Mouse (Mus musculus): ENCODE results near the gene Spint3. TPM values are rescaled to one million over a fixed set of nuclear protein-coding genes. Genes with fewer than 3 reads are reported as not detected.

The Spint3 gene
- polyA plus RNA-seq, 2 experiments = not detected

DNA sequence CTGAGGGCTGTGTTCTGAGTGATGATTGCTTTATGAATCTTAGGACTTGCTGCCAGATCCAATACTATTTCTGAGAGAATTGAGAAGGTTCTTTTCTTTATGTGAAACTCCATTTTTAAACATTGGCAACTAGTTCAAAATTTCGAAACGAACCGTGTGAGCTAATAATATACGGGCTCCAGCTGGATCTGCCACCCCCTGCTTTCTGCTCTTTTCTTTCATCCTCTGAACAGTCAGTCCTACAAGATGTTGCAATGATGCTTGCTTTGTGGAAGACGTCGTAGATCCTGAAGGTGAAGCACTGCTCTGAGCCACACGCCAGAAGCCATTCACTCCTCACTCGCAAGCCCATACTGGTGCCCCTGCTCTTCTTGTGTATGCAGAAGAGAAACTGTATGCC is 14.8 kb downstream of the Spint3 start:
- no peak overlapping the region for H3K4me2 ChIP-seq (ENCODE audit: low read depth)
- no peak for ATAC-seq (ENCODE audit: insufficient read depth)
- WGBS (ENCODE audit: insufficient replicate concordance) = 69% methylated on average over 8 of the region's 8 CpGs

GRCm38 (mm10) chr2:164551502-164551901 is 21.8 kb downstream of the Spint3 start:
- ATAC-seq (ENCODE audit: insufficient read depth) (no peak), DNase-seq (ENCODE audit: low read depth in 3 of 3, low spot score in 3 of 3) (no peak)
- Histone ChIP-seq H3K27me3 (ENCODE audit: control insufficient read depth, insufficient read depth, low read length) (no peaks in the 10 kb centered on the region), H3K36me3 (replicated peaks; ENCODE audit: control insufficient read depth, insufficient read depth, low read depth) (no peaks in the 10 kb centered on the region), H3K9me3 (ENCODE audit: control insufficient read depth, low read length) (no peaks in the 10 kb centered on the region), H3K4me1 (replicated peaks; ENCODE audit: control insufficient read depth in 2 of 2, insufficient read depth in 2 of 2, low read length in 1 of 2) (no peaks in the 10 kb centered on the region), H3K27ac (no peak overlapping the region), H3K4me3 (ENCODE audit: insufficient read depth in 1 of 2, low read depth in 2 of 2, low read length in 2 of 2) (no peak overlapping the region), H3K4me2 (ENCODE audit: low read depth) (no peak overlapping the region), H3K9ac (replicated peaks) (no peak overlapping the region)
- no peak for TF ChIP-seq CTCF (IDR thresholded peaks at IDR 0.05; ENCODE audit: low read depth)
- TF ChIP-seq EP300 (IDR thresholded peaks at IDR 0.05; ENCODE audit: low read depth) = no peak
- 56% methylated on average over 9 of the region's 9 CpGs for WGBS (ENCODE audit: insufficient replicate concordance)

More for the DNA sequence above, 14.8 kb downstream of the Spint3 start:
- TF ChIP-seq CTCF (IDR thresholded peaks at IDR 0.05; ENCODE audit: low read depth) (no peak), EP300 (IDR thresholded peaks at IDR 0.05; ENCODE audit: low read depth) (no peak)
- H3K27ac ChIP-seq = no peak overlapping the region
- no peak for DNase-seq (ENCODE audit: low read depth in 3 of 3, low spot score in 3 of 3)
- H3K27me3 ChIP-seq (ENCODE audit: control insufficient read depth, insufficient read depth, low read length) = peaks cover 9% of the 10 kb centered on the region
- no peak overlapping the region for H3K9ac ChIP-seq (replicated peaks)
- no peaks in the 10 kb centered on the region for H3K36me3 ChIP-seq (replicated peaks; ENCODE audit: control insufficient read depth, insufficient read depth, low read depth)
- peaks cover 0 to 5% of the 10 kb centered on the region in 2 experiments; a peak in 1 of 4 replicates for H3K4me1 ChIP-seq (replicated peaks; ENCODE audit: control insufficient read depth in 2 of 2, insufficient read depth in 2 of 2, low read length in 1 of 2)
- no peaks in the 10 kb centered on the region for H3K9me3 ChIP-seq (ENCODE audit: control insufficient read depth, low read length)
- no peak overlapping the region for H3K4me3 ChIP-seq (ENCODE audit: insufficient read depth in 1 of 2, low read depth in 2 of 2, low read length in 2 of 2)

DNA sequence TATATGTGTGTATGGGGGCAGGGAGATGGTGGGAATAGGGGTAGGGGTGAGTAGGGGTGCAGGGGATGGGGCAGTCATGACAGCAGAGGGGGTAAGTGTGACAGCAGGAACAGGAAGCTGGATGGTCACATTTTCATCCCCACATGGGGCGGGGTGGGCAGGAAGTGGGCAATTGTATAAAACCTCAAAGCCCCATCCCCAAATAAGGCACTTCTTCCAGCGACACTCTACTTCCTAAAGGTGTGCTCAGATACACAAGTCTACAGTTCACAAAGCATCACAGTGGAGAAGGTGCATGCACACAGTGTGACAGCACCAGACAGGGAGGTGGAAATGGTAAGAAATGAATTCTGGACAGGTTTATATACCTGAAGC is 22.4 kb downstream of the Spint3 start:
- Histone ChIP-seq H3K4me2 (ENCODE audit: low read depth) (no peak overlapping the region), H3K36me3 (replicated peaks; ENCODE audit: control insufficient read depth, insufficient read depth, low read depth) (no peaks in the 10 kb centered on the region), H3K4me3 (ENCODE audit: insufficient read depth in 1 of 2, low read depth in 2 of 2, low read length in 2 of 2) (no peak overlapping the region), H3K27ac (no peak overlapping the region), H3K9me3 (ENCODE audit: control insufficient read depth, low read length) (no peaks in the 10 kb centered on the region), H3K9ac (replicated peaks) (no peak overlapping the region), H3K4me1 (replicated peaks; ENCODE audit: control insufficient read depth in 2 of 2, insufficient read depth in 2 of 2, low read length in 1 of 2) (no peaks in the 10 kb centered on the region), H3K27me3 (ENCODE audit: control insufficient read depth, insufficient read depth, low read length) (no peaks in the 10 kb centered on the region)
- DNase-seq (ENCODE audit: low read depth in 3 of 3, low spot score in 3 of 3) (no peak), ATAC-seq (ENCODE audit: insufficient read depth) (no peak)
- 8% methylated on average over 2 of the region's 2 CpGs for WGBS (ENCODE audit: insufficient replicate concordance)
- TF ChIP-seq EP300 (IDR thresholded peaks at IDR 0.05; ENCODE audit: low read depth) = no peak
- no peak for TF ChIP-seq CTCF (IDR thresholded peaks at IDR 0.05; ENCODE audit: low read depth)

DNA sequence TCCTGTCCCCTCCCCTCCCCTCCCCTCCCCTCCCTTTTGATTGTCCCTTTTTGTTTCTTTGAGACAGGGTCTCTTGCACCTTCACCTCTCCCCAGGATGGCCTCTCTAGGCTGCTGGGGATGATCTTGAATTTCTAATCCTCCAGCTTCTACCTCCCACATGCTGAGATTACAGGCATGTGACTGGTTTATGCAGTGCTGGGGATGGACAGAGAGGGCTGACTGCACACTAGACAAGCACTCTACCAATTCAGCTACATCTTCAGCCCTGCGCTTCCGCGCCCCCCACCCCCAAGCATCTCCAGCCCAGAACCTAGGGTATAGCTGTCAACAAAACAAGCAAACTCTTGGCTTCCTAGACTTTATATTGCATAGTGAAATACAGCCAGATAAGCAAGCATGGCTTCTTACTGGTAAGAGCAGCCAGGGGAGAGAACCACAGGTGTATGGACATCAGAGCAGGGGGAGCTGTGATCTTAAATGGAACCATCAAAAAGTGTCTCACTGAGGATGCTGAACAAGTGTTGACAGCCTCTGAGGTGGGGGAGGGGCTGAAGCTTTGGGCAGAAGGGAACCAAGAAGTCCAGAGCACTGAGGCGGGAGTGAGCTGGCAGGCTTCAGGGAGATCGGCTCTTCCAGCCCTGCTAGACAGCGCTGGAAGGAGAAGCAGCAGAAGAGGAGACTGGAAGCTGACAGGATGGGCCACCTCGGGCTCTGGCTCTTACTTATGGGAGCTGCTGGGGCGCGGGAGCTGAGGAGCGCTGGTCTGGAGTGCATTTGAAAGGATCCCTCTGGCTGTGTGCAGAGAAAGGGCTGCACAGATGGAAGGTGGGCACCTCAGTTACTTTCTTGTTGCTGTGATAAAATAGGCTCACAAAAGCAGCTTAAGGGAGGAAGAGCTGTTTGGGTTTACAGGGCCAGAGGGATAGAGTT is 23.0 kb downstream of the Spint3 start:
- no peaks in the 10 kb centered on the region for H3K9me3 ChIP-seq (ENCODE audit: control insufficient read depth, low read length)
- ATAC-seq (ENCODE audit: insufficient read depth) (no peak), DNase-seq (ENCODE audit: low read depth in 3 of 3, low spot score in 3 of 3) (no peak)
- no peak overlapping the region for H3K27ac ChIP-seq
- H3K4me3 ChIP-seq (ENCODE audit: insufficient read depth in 1 of 2, low read depth in 2 of 2, low read length in 2 of 2) = no peak overlapping the region
- no peak overlapping the region for H3K4me2 ChIP-seq (ENCODE audit: low read depth)
- H3K9ac ChIP-seq (replicated peaks) = no peak overlapping the region
- TF ChIP-seq CTCF (IDR thresholded peaks at IDR 0.05; ENCODE audit: low read depth) (no peak), EP300 (IDR thresholded peaks at IDR 0.05; ENCODE audit: low read depth) (no peak)
- no peaks in the 10 kb centered on the region for H3K4me1 ChIP-seq (replicated peaks; ENCODE audit: control insufficient read depth in 2 of 2, insufficient read depth in 2 of 2, low read length in 1 of 2)
- H3K36me3 ChIP-seq (replicated peaks; ENCODE audit: control insufficient read depth, insufficient read depth, low read depth) = no peaks in the 10 kb centered on the region
- no peaks in the 10 kb centered on the region for H3K27me3 ChIP-seq (ENCODE audit: control insufficient read depth, insufficient read depth, low read length)
- WGBS (ENCODE audit: insufficient replicate concordance) = 20% methylated on average over 10 of the region's 10 CpGs

DNA sequence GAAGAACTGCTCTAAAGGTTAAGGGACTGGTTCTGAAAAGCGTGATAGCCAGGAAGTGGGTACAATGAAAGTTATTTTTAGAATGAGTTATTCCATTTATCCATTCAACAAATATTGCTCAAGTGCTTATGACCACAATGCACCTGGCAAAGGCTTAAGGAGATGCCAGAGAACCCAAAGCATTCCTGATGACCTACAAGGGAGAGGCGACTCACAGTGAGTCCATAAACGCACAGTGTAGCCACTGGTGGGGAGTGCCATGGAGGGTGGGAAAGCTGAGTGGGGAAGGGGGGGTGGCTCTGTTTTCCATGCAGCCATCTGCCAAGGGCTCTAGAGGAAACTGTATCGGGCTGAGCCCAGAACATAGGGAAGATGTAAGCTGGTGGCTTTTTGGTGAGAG is 23.9 kb downstream of the Spint3 start:
- DNase-seq (ENCODE audit: low read depth in 3 of 3, low spot score in 3 of 3) (no peak), ATAC-seq (ENCODE audit: insufficient read depth) (no peak)
- Histone ChIP-seq H3K36me3 (replicated peaks; ENCODE audit: control insufficient read depth, insufficient read depth, low read depth) (no peaks in the 10 kb centered on the region), H3K27ac (no peak overlapping the region), H3K4me3 (ENCODE audit: insufficient read depth in 1 of 2, low read depth in 2 of 2, low read length in 2 of 2) (no peak overlapping the region), H3K27me3 (ENCODE audit: control insufficient read depth, insufficient read depth, low read length) (no peaks in the 10 kb centered on the region), H3K9me3 (ENCODE audit: control insufficient read depth, low read length) (no peaks in the 10 kb centered on the region), H3K9ac (replicated peaks) (no peak overlapping the region), H3K4me2 (ENCODE audit: low read depth) (no peak overlapping the region), H3K4me1 (replicated peaks; ENCODE audit: control insufficient read depth in 2 of 2, insufficient read depth in 2 of 2, low read length in 1 of 2) (no peaks in the 10 kb centered on the region)
- 20% methylated on average over 4 of the region's 4 CpGs for WGBS (ENCODE audit: insufficient replicate concordance)
- TF ChIP-seq CTCF (IDR thresholded peaks at IDR 0.05; ENCODE audit: low read depth) (no peak), EP300 (IDR thresholded peaks at IDR 0.05; ENCODE audit: low read depth) (no peak)
